Mouse (Mus musculus) embryonic fibroblast, embryonic 13.5 days (primary cell): ENCODE data around the gene Gm10643. TPM values are rescaled to one million over a fixed set of nuclear protein-coding genes. Genes with fewer than 3 reads are reported as not detected.

ENCODE experiments used
- H3K27ac ChIP-seq: 2 replicates; pipeline ENCODE4 v1.5.1; 2012; ENCODE audit warnings: low read length, control low read depth, inconsistent platforms; ENCODE audit not compliant: insufficient read depth
- H3K4me1 ChIP-seq: 2 replicates; pipeline ENCODE4 v1.6.1; 2011; ENCODE audit warnings: low read length; ENCODE audit not compliant: control insufficient read depth, insufficient read depth
- H3K4me3 ChIP-seq: 2 replicates; pipeline ENCODE4 v1.5.1; 2011; ENCODE audit warnings: mild to moderate bottlenecking, control low read depth, low read length; ENCODE audit not compliant: insufficient read depth
- CTCF ChIP-seq: IDR thresholded peaks from 2 replicates; pipeline ENCODE4 v1.5.1; 2011; ENCODE audit warnings: mild to moderate bottlenecking, control low read depth, low read length, moderate library complexity, borderline replicate concordance; ENCODE audit not compliant: insufficient read depth
- POLR2A ChIP-seq: IDR thresholded peaks from 2 replicates; pipeline ENCODE4 v1.6.1; 2011; ENCODE audit warnings: low read depth, mild to moderate bottlenecking, control low read depth, low read length, moderate library complexity
- polyA plus RNA-seq: library from polyadenylated mRNA; stranded (reverse); fragments of >200 nt; gene quantifications from 2 replicates; pipeline ENCODE4 v1.2.4, GENCODE M21; 2011; ENCODE audit warnings: low read depth; ENCODE audit not compliant: missing spikeins, insufficient read length

Gm10643 gene
- polyA plus RNA-seq, 1 experiment = 1.7 TPM

- H3K27ac ChIP-seq = no peak overlapping the region
- H3K4me3 ChIP-seq = no peak overlapping the region
- TF ChIP-seq POLR2A (no peak), CTCF (no peak)
- H3K4me1 ChIP-seq = no peaks in the 10 kb centered on the region
Measured at GRCm38 (mm10) chr8:84096061-84096460, 31.1 kb upstream of the Gm10643 start.

GRCm38 (mm10) chr8:84090585-84090984 lies 25.6 kb upstream of the Gm10643 start:
- no peaks in the 10 kb centered on the region for H3K4me1 ChIP-seq
- no peak for TF ChIP-seq CTCF
- TF ChIP-seq POLR2A = no peak
- no peak overlapping the region for H3K27ac ChIP-seq
- H3K4me3 ChIP-seq = no peak overlapping the region

GRCm38 (mm10) chr8:84089277-84089676 lies 24.3 kb upstream of the Gm10643 start:
- no peaks in the 10 kb centered on the region for H3K4me1 ChIP-seq
- H3K4me3 ChIP-seq = no peak overlapping the region
- no peak overlapping the region for H3K27ac ChIP-seq
- TF ChIP-seq POLR2A = no peak
- TF ChIP-seq CTCF = no peak

GRCm38 (mm10) chr8:84087821-84088220 lies 22.9 kb upstream of the Gm10643 start:
- TF ChIP-seq CTCF = no peak
- no peak for TF ChIP-seq POLR2A
- Histone ChIP-seq H3K4me3 (no peak overlapping the region), H3K27ac (no peak overlapping the region), H3K4me1 (no peaks in the 10 kb centered on the region)

GRCm38 (mm10) chr8:84087156-84087555 lies 22.2 kb upstream of the Gm10643 start:
- Histone ChIP-seq H3K27ac (no peak overlapping the region), H3K4me1 (no peaks in the 10 kb centered on the region), H3K4me3 (no peak overlapping the region)
- TF ChIP-seq POLR2A = no peak
- TF ChIP-seq CTCF = no peak

- Histone ChIP-seq H3K4me3 (no peak overlapping the region), H3K27ac (no peak overlapping the region), H3K4me1 (no peaks in the 10 kb centered on the region)
- TF ChIP-seq POLR2A (no peak), CTCF (no peak)
Measured at GRCm38 (mm10) chr8:84084341-84085115, 19.6 kb upstream of the Gm10643 start.

- no peak for TF ChIP-seq POLR2A
- no peak for TF ChIP-seq CTCF
- no peaks in the 10 kb centered on the region for H3K4me1 ChIP-seq
- H3K4me3 ChIP-seq = no peak overlapping the region
- no peak overlapping the region for H3K27ac ChIP-seq
Measured at GRCm38 (mm10) chr8:84083829-84084241, 18.9 kb upstream of the Gm10643 start.

GRCm38 (mm10) chr8:84079206-84079605 lies 14.3 kb upstream of the Gm10643 start:
- H3K4me3 ChIP-seq = no peak overlapping the region
- TF ChIP-seq CTCF = no peak
- TF ChIP-seq POLR2A = no peak
- H3K27ac ChIP-seq = no peak overlapping the region
- no peaks in the 10 kb centered on the region for H3K4me1 ChIP-seq

- no peak for TF ChIP-seq POLR2A
- no peak for TF ChIP-seq CTCF
- Histone ChIP-seq H3K4me1 (no peaks in the 10 kb centered on the region), H3K4me3 (no peak overlapping the region), H3K27ac (no peak overlapping the region)
Measured at GRCm38 (mm10) chr8:84076849-84077248, 11.9 kb upstream of the Gm10643 start.

- Histone ChIP-seq H3K4me3 (no peak overlapping the region), H3K27ac (no peak overlapping the region), H3K4me1 (no peaks in the 10 kb centered on the region)
- TF ChIP-seq CTCF = no peak
- no peak for TF ChIP-seq POLR2A
Measured at GRCm38 (mm10) chr8:84076412-84076811, 11.5 kb upstream of the Gm10643 start.
